Mouse (Mus musculus): Measurements from ENCODE around the gene Nupr1l. TPM values are rescaled to one million over a fixed set of nuclear protein-coding genes. Genes with fewer than 3 reads are reported as not detected.
"Not testable (repeated sequence)": the region's sequence is repeated elsewhere in the genome, so short reads cannot be mapped to it uniquely, and the experiment has no call there.

Nupr1l gene
- polyA plus RNA-seq, 1 experiment from 2014 or later: 5.1 TPM

DNA sequence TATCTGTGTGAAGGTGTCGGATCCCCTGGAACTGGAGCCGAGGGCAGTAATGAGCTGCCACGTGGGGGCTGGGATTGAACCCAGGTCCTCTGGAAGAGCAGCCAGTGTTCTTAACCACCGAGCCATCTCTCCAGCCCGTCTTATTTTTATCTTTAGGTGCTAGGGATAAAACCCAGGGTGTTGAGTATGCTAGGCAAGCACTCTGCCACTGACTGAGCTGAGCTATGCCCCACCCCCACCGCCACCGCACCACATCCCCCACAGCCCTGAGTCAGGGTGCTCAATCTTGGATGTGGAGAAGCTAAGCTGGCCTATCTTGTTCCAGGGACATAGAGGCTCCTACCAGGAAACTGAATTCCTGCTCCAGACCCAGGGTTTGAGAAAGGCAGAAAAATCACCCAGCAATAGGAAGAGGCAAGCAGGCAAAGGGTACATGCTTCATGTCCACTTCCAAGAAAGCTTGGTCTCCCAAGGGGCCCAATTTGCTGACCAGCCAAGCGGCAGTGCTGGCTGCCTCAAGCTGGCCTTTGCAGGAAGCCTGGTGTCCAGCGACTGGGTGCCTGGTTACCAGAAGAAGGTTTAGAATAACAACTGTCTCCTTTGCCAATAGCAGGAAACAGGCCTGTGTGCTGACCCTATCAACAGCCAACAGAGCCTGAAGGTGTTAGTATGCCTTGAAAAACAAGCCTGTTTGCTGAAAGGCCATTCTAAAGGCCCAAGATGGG is 30.4 kb upstream of the Nupr1l start:
- ATAC-seq (replicated peaks; ENCODE audit: low FRiP score): no peak
- H3K4me3 ChIP-seq (ENCODE audit: low read depth, low read length): no peak overlapping the region
- H3K4me2 ChIP-seq (ENCODE audit: low read depth, low read length, severe bottlenecking): no peak overlapping the region
- no peaks in the 10 kb centered on the region for H3K27me3 ChIP-seq (ENCODE audit: control insufficient read depth, insufficient read depth, low read length)
- H3K36me3 ChIP-seq (ENCODE audit: control insufficient read depth, insufficient read depth, low read length): peaks cover 10% of the 10 kb centered on the region; the same call in 1 of the 2 replicates
- DNase-seq (ENCODE audit: low spot score): no peak
- H3K9ac ChIP-seq (ENCODE audit: low read length): no peak overlapping the region
- 70% methylated on average over 9 of the region's 9 CpGs for WGBS
- H3K27ac ChIP-seq (ENCODE audit: low read depth, low read length): no peak overlapping the region
- H3K4me1 ChIP-seq (replicated peaks; ENCODE audit: control insufficient read depth, insufficient read depth, low read length): no peaks in the 10 kb centered on the region
- no peaks in the 10 kb centered on the region for H3K9me3 ChIP-seq (ENCODE audit: control insufficient read depth, low read length)

DNA sequence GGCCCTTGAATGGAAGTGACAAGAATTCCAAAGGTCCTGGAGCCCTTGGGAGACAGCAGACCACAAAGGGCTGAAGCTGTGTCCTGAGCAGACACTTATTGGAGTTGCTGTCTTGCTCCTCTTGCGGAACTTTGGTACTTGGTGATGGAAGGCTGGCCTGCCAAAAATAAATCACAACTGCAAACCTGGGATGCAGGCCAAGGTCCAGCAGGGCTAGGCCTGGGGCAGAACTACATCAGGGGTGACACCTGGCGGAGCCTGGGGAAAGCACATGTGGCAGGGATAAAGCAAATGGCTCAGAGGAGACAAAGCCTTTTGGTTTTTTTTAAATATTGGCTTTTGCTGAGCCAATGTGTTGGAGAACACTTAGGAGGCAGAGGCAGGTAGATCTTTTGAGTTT is 29.4 kb upstream of the Nupr1l start:
- WGBS: 64% methylated on average over 2 of the region's 2 CpGs
- H3K4me3 ChIP-seq (ENCODE audit: low read depth, low read length): no peak overlapping the region
- no peak overlapping the region for H3K9ac ChIP-seq (ENCODE audit: low read length)
- no peak overlapping the region for H3K4me2 ChIP-seq (ENCODE audit: low read depth, low read length, severe bottlenecking)
- no peak overlapping the region for H3K27ac ChIP-seq (ENCODE audit: low read depth, low read length)
- no peaks in the 10 kb centered on the region for H3K9me3 ChIP-seq (ENCODE audit: control insufficient read depth, low read length)
- H3K36me3 ChIP-seq (ENCODE audit: control insufficient read depth, insufficient read depth, low read length): peaks cover 15% of the 10 kb centered on the region; the same call in 1 of the 2 replicates
- no peaks in the 10 kb centered on the region for H3K27me3 ChIP-seq (ENCODE audit: control insufficient read depth, insufficient read depth, low read length)
- peak; percentile 66 for DNase-seq (ENCODE audit: low spot score)
- no peak for ATAC-seq (replicated peaks; ENCODE audit: low FRiP score)
- H3K4me1 ChIP-seq (replicated peaks; ENCODE audit: control insufficient read depth, insufficient read depth, low read length): no peaks in the 10 kb centered on the region

DNA sequence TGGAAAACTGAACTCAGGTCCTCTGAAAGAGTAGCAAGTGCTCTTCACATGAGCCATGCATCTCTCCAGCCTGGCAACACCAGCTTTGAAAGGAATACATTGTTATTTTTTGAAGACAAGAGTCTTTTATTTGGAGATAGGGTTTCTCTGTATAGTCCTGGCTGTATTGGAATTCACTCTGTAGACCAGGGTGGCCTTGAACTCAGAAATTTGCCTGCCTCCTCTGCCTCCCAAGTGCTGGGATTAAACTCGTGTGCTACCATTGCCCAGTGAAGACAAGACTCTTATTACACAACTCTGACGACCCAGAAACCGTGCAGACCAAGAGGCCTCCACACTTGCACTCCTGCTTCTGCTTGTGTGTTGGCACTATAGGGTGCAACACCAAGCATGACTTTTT is 28.5 kb upstream of the Nupr1l start:
- Histone ChIP-seq H3K9ac (ENCODE audit: low read length) (no peak overlapping the region), H3K36me3 (ENCODE audit: control insufficient read depth, insufficient read depth, low read length) (peaks cover 15% of the 10 kb centered on the region; the same call in 1 of the 2 replicates), H3K4me1 (replicated peaks; ENCODE audit: control insufficient read depth, insufficient read depth, low read length) (no peaks in the 10 kb centered on the region), H3K9me3 (ENCODE audit: control insufficient read depth, low read length) (no peaks in the 10 kb centered on the region), H3K4me3 (ENCODE audit: low read depth, low read length) (no peak overlapping the region), H3K27me3 (ENCODE audit: control insufficient read depth, insufficient read depth, low read length) (no peaks in the 10 kb centered on the region), H3K27ac (ENCODE audit: low read depth, low read length) (no peak overlapping the region), H3K4me2 (ENCODE audit: low read depth, low read length, severe bottlenecking) (no peak overlapping the region)
- no peak for ATAC-seq (replicated peaks; ENCODE audit: low FRiP score)
- WGBS: 79% methylated on average over 3 of the region's 3 CpGs
- no peak for DNase-seq (ENCODE audit: low spot score)

DNA sequence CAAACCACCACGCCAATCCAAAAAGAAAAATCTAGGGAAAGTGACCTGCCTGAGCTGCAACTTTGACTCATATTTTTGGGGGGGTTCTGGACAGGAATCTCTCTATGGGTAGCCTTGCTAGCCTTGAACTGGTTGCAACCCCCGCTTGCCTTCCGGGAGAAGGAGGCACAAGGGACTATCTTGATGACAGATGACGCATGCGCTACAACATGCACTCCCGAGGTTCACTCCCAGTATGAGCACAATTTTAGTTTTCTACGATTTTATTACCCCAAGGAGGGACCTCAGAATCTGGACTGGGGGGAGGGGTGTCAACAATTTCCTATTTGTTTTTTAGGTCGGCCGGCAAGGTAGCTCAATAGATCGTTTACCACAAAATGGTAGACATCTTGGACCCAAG is 22.1 kb upstream of the Nupr1l start:
- 59% methylated on average over 10 of the region's 10 CpGs for WGBS
- Histone ChIP-seq H3K9ac (ENCODE audit: low read length) (peak overlapping the region; percentile 89), H3K4me2 (ENCODE audit: low read depth, low read length, severe bottlenecking) (peak overlapping the region; percentile 80), H3K4me1 (replicated peaks; ENCODE audit: control insufficient read depth, insufficient read depth, low read length) (0 out of 2 replicates have a peak, but pooled peaks cover 5% of the 10 kb centered on the region), H3K27ac (ENCODE audit: low read depth, low read length) (no peak overlapping the region), H3K36me3 (ENCODE audit: control insufficient read depth, insufficient read depth, low read length) (peaks cover 9% of the 10 kb centered on the region; the same call in 1 of the 2 replicates), H3K4me3 (ENCODE audit: low read depth, low read length) (peak overlapping the region; percentile 83), H3K27me3 (ENCODE audit: control insufficient read depth, insufficient read depth, low read length) (no peaks in the 10 kb centered on the region), H3K9me3 (ENCODE audit: control insufficient read depth, low read length) (no peaks in the 10 kb centered on the region)
- DNase-seq (ENCODE audit: low spot score) (no peak), ATAC-seq (replicated peaks; ENCODE audit: low FRiP score) (no peak)

DNA sequence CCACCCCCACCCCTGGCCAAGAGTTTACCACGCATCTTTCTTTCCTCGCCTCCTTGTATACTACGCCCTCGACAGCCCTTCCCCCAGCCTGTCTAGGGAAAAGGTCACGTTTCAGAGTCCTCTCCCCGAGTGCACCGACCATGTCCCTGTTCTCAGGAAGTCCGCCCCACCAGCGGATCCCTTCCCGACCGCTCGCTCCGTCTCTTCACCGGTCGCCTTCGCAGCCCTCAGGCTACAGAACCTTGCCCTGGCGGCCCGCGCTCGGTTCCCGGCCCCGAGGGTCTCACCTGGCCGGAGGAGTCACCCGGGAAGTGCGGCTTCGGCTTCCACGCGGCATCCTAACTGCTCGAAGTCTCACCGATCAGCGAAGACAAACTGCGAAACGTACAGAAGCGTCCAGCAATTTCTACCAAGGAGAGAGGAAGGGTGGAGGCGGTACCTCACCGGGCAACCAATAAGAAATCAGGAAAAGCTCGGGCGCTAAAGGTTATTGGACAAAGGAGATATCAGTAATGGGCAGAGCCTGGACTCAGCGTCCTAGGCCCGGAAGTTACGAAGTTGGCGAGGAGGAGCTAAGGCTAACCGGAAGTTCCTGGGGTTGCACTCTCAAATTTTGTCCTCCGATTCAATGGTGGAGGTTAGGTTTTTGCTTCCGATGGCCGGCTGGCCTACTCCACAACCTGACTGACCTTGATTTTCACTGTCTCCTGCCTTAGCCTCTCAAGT is 21.3 kb upstream of the Nupr1l start, which contains the start of gene Chchd2:
Gene Chchd2 (minus strand): TSS at position 560 of the 726 bp plus-strand sequence.
- Histone ChIP-seq H3K4me2 (ENCODE audit: low read depth, low read length, severe bottlenecking) (peak within 1 kb of the TSS; percentile 80), H3K9me3 (ENCODE audit: control insufficient read depth, low read length) (no peaks in the 10 kb centered on the region), H3K4me1 (replicated peaks; ENCODE audit: control insufficient read depth, insufficient read depth, low read length) (0 out of 2 replicates have a peak, but pooled peaks cover 5% of the 10 kb centered on the region), H3K27me3 (ENCODE audit: control insufficient read depth, insufficient read depth, low read length) (no peaks in the 10 kb centered on the region), H3K36me3 (ENCODE audit: control insufficient read depth, insufficient read depth, low read length) (peaks cover 5% of the 10 kb centered on the region; the same call in 1 of the 2 replicates), H3K27ac (ENCODE audit: low read depth, low read length) (peak within 1 kb of the TSS; percentile 81), H3K4me3 (ENCODE audit: low read depth, low read length) (peak within 1 kb of the TSS; percentile 83), H3K9ac (ENCODE audit: low read length) (peak within 1 kb of the TSS; percentile 89)
- ATAC-seq (replicated peaks; ENCODE audit: low FRiP score): peak; percentile 99
- under 1% methylated on average over 46 of the region's 46 CpGs for WGBS
- peak; percentile 92 for DNase-seq (ENCODE audit: low spot score)

DNA sequence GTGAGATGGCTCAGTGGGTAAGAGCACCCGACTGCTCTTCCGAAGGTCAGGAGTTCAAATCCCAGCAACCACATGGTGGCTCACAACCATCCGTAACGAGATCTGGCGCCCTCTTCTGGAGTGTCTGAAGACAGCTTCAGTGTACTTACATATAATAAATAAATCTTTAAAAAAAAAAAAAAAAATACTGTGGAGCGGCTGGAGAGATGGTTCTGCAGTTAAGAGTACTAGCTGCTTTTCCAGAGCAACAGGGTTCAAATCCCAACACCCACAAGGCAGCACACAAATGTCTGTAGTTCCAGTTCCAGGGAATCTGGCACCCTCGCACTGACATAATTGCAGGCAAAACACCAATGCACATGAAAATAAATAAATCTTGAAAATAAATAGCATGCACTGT is 17.9 kb upstream of the Nupr1l start:
- H3K36me3 ChIP-seq (ENCODE audit: control insufficient read depth, insufficient read depth, low read length); DNase-seq (ENCODE audit: low spot score); H3K9me3 ChIP-seq (ENCODE audit: control insufficient read depth, low read length); ATAC-seq (replicated peaks; ENCODE audit: low FRiP score); H3K4me2 ChIP-seq (ENCODE audit: low read depth, low read length, severe bottlenecking); H3K27ac ChIP-seq (ENCODE audit: low read depth, low read length); H3K4me1 ChIP-seq (replicated peaks; ENCODE audit: control insufficient read depth, insufficient read depth, low read length); H3K4me3 ChIP-seq (ENCODE audit: low read depth, low read length); H3K9ac ChIP-seq (ENCODE audit: low read length); H3K27me3 ChIP-seq (ENCODE audit: control insufficient read depth, insufficient read depth, low read length): not testable (repeated sequence)
- 90% methylated on average over 4 of the region's 7 CpGs for WGBS

DNA sequence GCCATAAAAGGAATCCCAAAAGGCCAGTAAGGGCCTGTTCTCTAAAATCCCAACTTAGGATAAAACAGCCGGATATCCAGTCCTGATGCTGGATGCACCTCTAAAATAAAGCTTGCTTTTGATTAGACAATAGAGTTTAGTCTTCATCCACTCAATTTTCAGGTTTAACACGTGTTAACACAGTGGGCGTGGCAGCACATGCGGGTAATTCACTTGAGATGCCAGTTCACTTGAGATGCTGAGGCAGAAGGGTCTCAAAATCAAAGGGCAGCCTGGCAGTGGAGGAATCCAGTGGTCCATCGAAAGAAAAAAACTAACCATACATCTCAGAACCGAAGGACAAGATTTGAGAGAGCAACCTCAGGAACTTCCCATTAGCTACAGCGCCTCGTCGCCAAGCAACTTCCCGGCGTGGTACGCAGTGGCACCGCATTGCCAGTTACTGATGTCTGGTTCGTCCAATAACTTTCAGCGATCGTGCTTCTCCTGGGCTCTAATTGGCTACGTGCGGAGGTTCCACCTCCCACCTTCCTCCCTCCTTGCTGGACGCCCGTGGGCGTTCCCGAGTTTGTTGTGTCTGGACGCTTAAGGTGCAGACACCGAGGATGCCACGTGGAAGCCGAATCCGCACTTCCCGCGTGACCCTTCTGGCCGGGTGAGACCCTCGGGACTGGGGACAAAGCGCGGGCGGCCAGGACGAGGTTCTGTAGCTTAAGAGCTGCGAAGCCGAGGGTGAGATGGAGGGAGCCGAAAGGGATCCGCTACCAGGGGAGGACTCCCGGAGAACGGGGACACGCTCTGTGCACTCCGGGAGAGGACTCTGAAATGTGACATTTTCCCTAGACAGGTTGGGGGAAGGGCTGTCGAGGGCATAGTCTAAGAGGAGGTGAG is 12.9 kb upstream of the Nupr1l start, which contains the start of gene Zbed5:
Gene Zbed5 (plus strand): TSS at position 526 of the 891 bp plus-strand sequence.
- H3K4me1 ChIP-seq (replicated peaks; ENCODE audit: control insufficient read depth, insufficient read depth, low read length): no peaks in the 10 kb centered on the region
- peak; percentile 100 for ATAC-seq (replicated peaks; ENCODE audit: low FRiP score)
- H3K36me3 ChIP-seq (ENCODE audit: control insufficient read depth, insufficient read depth, low read length): no peaks in the 10 kb centered on the region
- peak within 1 kb of the TSS; percentile 51 for H3K4me3 ChIP-seq (ENCODE audit: low read depth, low read length)
- H3K4me2 ChIP-seq (ENCODE audit: low read depth, low read length, severe bottlenecking): peak within 1 kb of the TSS; percentile 78
- peak; percentile 90 for DNase-seq (ENCODE audit: low spot score)
- H3K9me3 ChIP-seq (ENCODE audit: control insufficient read depth, low read length): no peaks in the 10 kb centered on the region
- H3K9ac ChIP-seq (ENCODE audit: low read length): peak within 1 kb of the TSS; percentile 49
- no peak within 1 kb of the TSS for H3K27ac ChIP-seq (ENCODE audit: low read depth, low read length)
- 3% methylated on average over 44 of the region's 44 CpGs for WGBS
- no peaks in the 10 kb centered on the region for H3K27me3 ChIP-seq (ENCODE audit: control insufficient read depth, insufficient read depth, low read length)

DNA sequence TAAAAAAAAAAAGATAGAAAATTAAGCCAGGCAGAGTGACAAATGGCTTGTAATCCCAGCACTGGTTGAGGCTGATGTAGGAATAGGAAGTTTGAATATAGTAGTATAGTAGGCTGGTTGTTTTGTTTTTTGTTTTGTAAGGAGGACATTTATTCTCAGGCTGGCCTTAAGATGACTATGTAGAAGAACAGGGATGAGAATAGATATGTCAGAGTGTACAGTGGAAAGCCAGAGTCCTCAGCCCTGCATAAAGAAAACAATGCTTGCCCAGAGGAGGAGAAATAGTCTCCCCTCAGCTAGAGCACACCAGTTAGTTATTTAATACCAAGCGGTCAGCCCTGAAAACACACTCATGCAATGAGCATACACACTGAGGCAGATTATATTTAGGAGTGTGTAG is 9.9 kb upstream of the Nupr1l start, which contains the start of gene Phkg1:
Gene Phkg1 (minus strand): TSS at position 101 of the 400 bp plus-strand sequence.
- Histone ChIP-seq H3K36me3 (ENCODE audit: control insufficient read depth, insufficient read depth, low read length) (no peaks in the 10 kb centered on the region), H3K4me1 (replicated peaks; ENCODE audit: control insufficient read depth, insufficient read depth, low read length) (no peaks in the 10 kb centered on the region), H3K4me3 (ENCODE audit: low read depth, low read length) (no peak within 1 kb of the TSS), H3K9me3 (ENCODE audit: control insufficient read depth, low read length) (no peaks in the 10 kb centered on the region), H3K27me3 (ENCODE audit: control insufficient read depth, insufficient read depth, low read length) (no peaks in the 10 kb centered on the region), H3K4me2 (ENCODE audit: low read depth, low read length, severe bottlenecking) (no peak within 1 kb of the TSS), H3K9ac (ENCODE audit: low read length) (no peak within 1 kb of the TSS), H3K27ac (ENCODE audit: low read depth, low read length) (no peak within 1 kb of the TSS)
- DNase-seq (ENCODE audit: low spot score) (no peak), ATAC-seq (replicated peaks; ENCODE audit: low FRiP score) (no peak)
- WGBS: 93% methylated on average over 1 of the region's 1 CpGs

Data from forebrain, embryonic 11.5 days (tissue).